Mouse (Mus musculus) CH12.LX (cell line): ENCODE measurements around the gene Amotl1.

Source experiments
- CHD2 ChIP-seq: IDR thresholded peaks from 2 replicates; pipeline ENCODE4 v1.6.1; 2011; ENCODE audit warnings: low read length, improper control_type of control experiment
- CTCF ChIP-seq, 2 experiments: IDR thresholded peaks in 1 of 2; conservative IDR thresholded peaks in 1 of 2; 2 replicates each; pipeline ENCODE4 v1.5.1; 2011 to 2012; ENCODE audit warnings: low read depth in 2 of 2, low read length in 2 of 2, improper control_type of control experiment in 1 of 2, inconsistent platforms in 1 of 2, mild to moderate bottlenecking in 1 of 2, moderate library complexity in 1 of 2
- KAT2A ChIP-seq: IDR thresholded peaks from 2 replicates; pipeline ENCODE4 v1.6.1; 2012; ENCODE audit warnings: low read length, improper control_type of control experiment, inconsistent platforms; ENCODE audit not compliant: insufficient replicate concordance

DNA sequence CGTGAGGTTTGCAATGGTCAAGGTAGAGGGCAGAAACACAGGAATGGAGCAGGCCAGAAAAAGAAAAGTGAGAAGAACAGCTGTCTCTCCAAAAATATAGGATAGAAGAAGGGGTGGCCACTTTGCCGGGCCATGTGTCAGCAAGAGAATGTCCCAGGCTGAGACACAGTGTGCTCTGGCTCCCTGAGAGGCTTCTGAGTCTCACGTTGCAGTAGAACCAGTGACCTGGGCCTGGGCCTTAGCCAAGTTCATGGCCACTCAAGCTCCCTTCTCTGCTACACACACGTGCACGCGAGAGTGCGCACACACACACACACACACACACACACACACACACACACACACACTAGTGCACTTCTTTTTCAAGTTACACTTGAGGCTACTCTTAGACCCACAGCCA is 48.0 kb downstream of the Amotl1 start:
- TF ChIP-seq CHD2 (no peak), CTCF (conservative IDR thresholded peaks at IDR 0.05 in 1 of 2, IDR thresholded peaks at IDR 0.05 in 1 of 2; ENCODE audit: low read depth in 2 of 2, low read length in 2 of 2) (no peak), KAT2A (no peak)
